Mouse (Mus musculus) stomach, postnatal 0 days (tissue): ENCODE data around the gene Fam107b. TPM values are rescaled to one million over a fixed set of nuclear protein-coding genes. Genes with fewer than 3 reads are reported as not detected.

ENCODE experiments used
- ATAC-seq: fragments of 200-750 bp; cut with Nextera tagmentation; 2 replicates; pipeline ENCODE4 v1.8.0; 2017; ENCODE audit not compliant: low FRiP score, low TSS enrichment
- DNase-seq: peaks from one replicate; pipeline ENCODE4 v3.0.0-alpha.2; 2016; ENCODE audit warnings: low spot score
- H3K27ac ChIP-seq: fragments of 300-500 bp; sonication (generic); replicated peaks from 2 replicates; pipeline ENCODE4 v1.5.1; 2014; ENCODE audit warnings: mild to moderate bottlenecking, control low read depth
- H3K27me3 ChIP-seq: fragments of 300-500 bp; sonication (generic); 2 replicates; pipeline ENCODE4 v1.6.1; 2014; ENCODE audit warnings: low read length; ENCODE audit not compliant: control insufficient read depth, insufficient read depth
- H3K36me3 ChIP-seq: fragments of 300-500 bp; sonication (generic); 2 replicates; pipeline ENCODE4 v1.6.1; 2014; ENCODE audit warnings: low read length, mixed read lengths; ENCODE audit not compliant: control insufficient read depth, insufficient read depth
- H3K4me1 ChIP-seq: fragments of 300-500 bp; sonication (generic); replicated peaks from 2 replicates; pipeline ENCODE4 v1.6.1; 2014; ENCODE audit warnings: antibody characterized with exemption; ENCODE audit not compliant: control insufficient read depth, insufficient read depth
- H3K4me2 ChIP-seq: fragments of 300-500 bp; sonication (generic); replicated peaks from 2 replicates; pipeline ENCODE4 v1.6.1; 2014; ENCODE audit warnings: low read depth, mild to moderate bottlenecking, control low read depth, moderate library complexity
- H3K4me3 ChIP-seq: fragments of 300-500 bp; sonication (generic); 2 replicates; pipeline ENCODE4 v1.5.1; 2014; ENCODE audit warnings: low read depth, low read length, control low read depth
- H3K9ac ChIP-seq: fragments of 300-500 bp; sonication (generic); 2 replicates; pipeline ENCODE4 v1.6.1; 2014; ENCODE audit warnings: mild to moderate bottlenecking, low read length, control low read depth, mixed read lengths
- H3K9me3 ChIP-seq: fragments of 300-500 bp; sonication (generic); 2 replicates; pipeline ENCODE4 v1.6.1; 2016; ENCODE audit warnings: low read length; ENCODE audit not compliant: control insufficient read depth
- CTCF ChIP-seq: IDR thresholded peaks from 2 replicates; pipeline ENCODE4 v1.5.1; 2016; ENCODE audit warnings: antibody characterized with exemption, low read depth, mild to moderate bottlenecking, moderate library complexity
- EP300 ChIP-seq: optimal IDR thresholded peaks from 2 replicates; pipeline ENCODE3; 2016; ENCODE audit warnings: antibody characterized with exemption
- WGBS: fragments of 180-500 bp; shearing (Covaris S2); extraction: QIAGEN DNeasy Blood & Tissue Kit; methylation state at CpG from one replicate; pipeline ENCODE4 v1.1.7; 2014; 5-methylcytosine and 5-hydroxymethylcytosine counted together
- polyA plus RNA-seq: library from polyadenylated mRNA; unstranded; fragments of >200 nt; fragmentation: Nextera tagmentation; extraction: Ambion mirVana; gene quantifications from 2 replicates; pipeline ENCODE4 v1.2.1, GENCODE M21; 2015

Fam107b gene
- polyA plus RNA-seq, 1 experiment from 2014 or later, result 46.4 TPM

- Histone ChIP-seq H3K4me2 (no peak overlapping the region), H3K4me3 (no peak overlapping the region), H3K27ac (no peak overlapping the region), H3K4me1 (peaks cover 10% of the 10 kb centered on the region), H3K36me3 (no peaks in the 10 kb centered on the region), H3K9ac (no peak overlapping the region), H3K27me3 (no peaks in the 10 kb centered on the region), H3K9me3 (no peaks in the 10 kb centered on the region)
- ATAC-seq (no peak), DNase-seq (no peak)
- TF ChIP-seq EP300 (no peak), CTCF (no peak)
- 95% methylated on average over 5 of the region's 5 CpGs for WGBS
Observed at GRCm38 (mm10) chr2:3755936-3756335, 185.6 kb downstream of the Fam107b start.

- ATAC-seq, result no peak
- Histone ChIP-seq H3K36me3 (no peaks in the 10 kb centered on the region), H3K27ac (no peak overlapping the region), H3K27me3 (no peaks in the 10 kb centered on the region), H3K4me3 (no peak overlapping the region), H3K4me2 (no peak overlapping the region), H3K4me1 (peaks cover 10% of the 10 kb centered on the region), H3K9ac (no peak overlapping the region), H3K9me3 (no peaks in the 10 kb centered on the region)
- TF ChIP-seq EP300 (no peak), CTCF (peak; percentile 48)
- 91% methylated on average over 6 of the region's 6 CpGs for WGBS
- no peak for DNase-seq
Observed at GRCm38 (mm10) chr2:3758406-3758805, 188.1 kb downstream of the Fam107b start.

DNA sequence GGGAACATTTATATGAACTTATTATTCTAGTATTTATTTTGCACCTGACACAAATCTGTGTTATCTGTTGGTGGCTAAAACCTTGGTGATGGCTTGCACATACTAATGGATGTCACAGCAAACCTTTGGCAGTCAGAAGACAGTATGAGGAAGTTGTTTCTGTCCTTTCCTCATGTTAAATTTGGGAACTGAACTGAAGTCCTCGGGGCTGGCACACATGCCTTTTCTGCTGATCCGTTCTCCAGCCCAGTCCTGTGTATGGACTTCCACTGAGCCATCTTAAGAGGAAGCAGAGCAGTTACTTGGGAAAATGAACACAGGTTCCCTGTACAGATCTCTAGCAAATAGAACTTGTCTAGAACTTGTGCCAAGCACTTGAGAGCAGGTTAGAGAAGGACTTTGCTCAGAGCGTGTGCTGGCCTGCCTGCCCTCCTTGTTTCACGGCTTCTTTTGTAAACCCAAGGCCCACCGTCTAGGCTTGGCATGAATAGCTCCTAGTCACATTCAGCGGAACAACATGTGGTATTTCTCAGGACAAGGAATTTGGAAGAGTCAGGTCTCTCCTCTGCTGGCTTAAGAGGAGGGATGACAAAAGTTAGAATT, 190.0 kb downstream of the Fam107b start:
- H3K27ac ChIP-seq, result no peak overlapping the region; the same call in 1 of the 2 replicates
- no peak for TF ChIP-seq EP300
- TF ChIP-seq CTCF, result no peak
- H3K4me2 ChIP-seq, result no peak overlapping the region
- no peaks in the 10 kb centered on the region for H3K27me3 ChIP-seq
- H3K36me3 ChIP-seq, result no peaks in the 10 kb centered on the region
- no peak overlapping the region for H3K9ac ChIP-seq
- ATAC-seq, result 0 out of 2 replicates have a peak, but pooled peaks have one; percentile 21
- DNase-seq, result no peak
- WGBS, result 34% methylated on average over 6 of the region's 6 CpGs
- H3K9me3 ChIP-seq, result no peaks in the 10 kb centered on the region
- no peaks in the 10 kb centered on the region for H3K4me1 ChIP-seq
- no peak overlapping the region for H3K4me3 ChIP-seq

DNA sequence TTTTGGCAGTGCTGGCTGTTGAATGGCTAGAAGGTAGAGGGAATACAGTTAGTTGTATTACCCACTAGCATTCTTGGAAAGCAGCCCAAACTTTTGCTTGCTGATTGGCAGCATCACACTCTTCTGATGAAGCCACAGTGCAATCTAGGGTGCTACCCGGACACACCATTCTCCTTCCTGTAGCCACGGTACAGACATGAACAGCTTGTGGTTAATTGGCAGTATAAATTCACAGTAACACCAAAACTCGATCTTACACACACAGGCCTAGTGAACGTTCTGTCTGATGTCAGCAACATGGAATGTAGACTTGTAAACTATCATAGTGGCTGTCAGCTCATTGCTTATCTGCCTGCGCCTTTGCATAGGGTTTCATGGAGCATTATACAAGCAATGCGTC, 193.8 kb downstream of the Fam107b start:
- H3K27me3 ChIP-seq, result no peaks in the 10 kb centered on the region
- no peak for ATAC-seq
- no peaks in the 10 kb centered on the region for H3K9me3 ChIP-seq
- H3K4me1 ChIP-seq, result no peaks in the 10 kb centered on the region
- H3K9ac ChIP-seq, result no peak overlapping the region
- no peak overlapping the region for H3K4me2 ChIP-seq
- H3K36me3 ChIP-seq, result no peaks in the 10 kb centered on the region
- H3K27ac ChIP-seq, result no peak overlapping the region
- TF ChIP-seq EP300 (no peak), CTCF (no peak)
- no peak for DNase-seq
- H3K4me3 ChIP-seq, result no peak overlapping the region
- 38% methylated on average over 6 of the region's 6 CpGs for WGBS

- Histone ChIP-seq H3K9me3 (no peaks in the 10 kb centered on the region), H3K27ac (no peak overlapping the region), H3K4me3 (no peak overlapping the region), H3K36me3 (no peaks in the 10 kb centered on the region), H3K4me1 (no peaks in the 10 kb centered on the region), H3K27me3 (no peaks in the 10 kb centered on the region), H3K9ac (no peak overlapping the region), H3K4me2 (no peak overlapping the region)
- WGBS, result 41% methylated on average over 11 of the region's 11 CpGs
- no peak for ATAC-seq
- TF ChIP-seq CTCF (no peak), EP300 (no peak)
- no peak for DNase-seq
Observed at GRCm38 (mm10) chr2:3765957-3766783, 195.9 kb downstream of the Fam107b start.

GRCm38 (mm10) chr2:3769260-3769659, 199.0 kb downstream of the Fam107b start:
- Histone ChIP-seq H3K9me3 (no peaks in the 10 kb centered on the region), H3K27ac (no peak overlapping the region), H3K9ac (no peak overlapping the region), H3K4me2 (no peak overlapping the region), H3K4me1 (no peaks in the 10 kb centered on the region), H3K4me3 (no peak overlapping the region), H3K27me3 (no peaks in the 10 kb centered on the region), H3K36me3 (no peaks in the 10 kb centered on the region)
- ATAC-seq (peak; percentile 66), DNase-seq (peak; percentile 82)
- no peak for TF ChIP-seq EP300
- peak; percentile 96 for TF ChIP-seq CTCF
- WGBS, result 32% methylated on average over 6 of the region's 6 CpGs
